Mouse (Mus musculus) ES-E14 (cell line): ENCODE measurements at regions not wholly inside any gene's neighbourhood (a gene's known extent, or its start where the extent isn't known, plus 50 kb on each side); places are given as distances from the start of the nearest gene placed in this dataset.

ENCODE experiments used
- CHD2 ChIP-seq: IDR thresholded peaks from 2 replicates; pipeline ENCODE4 v1.6.1; 2014; ENCODE audit warnings: mild to moderate bottlenecking, low read depth, low read length, inconsistent platforms
- ZC3H11A ChIP-seq: IDR thresholded peaks from 2 replicates; pipeline ENCODE4 v1.6.1; 2012; ENCODE audit warnings: low read depth, mild to moderate bottlenecking, inconsistent platforms, low read length, borderline replicate concordance
- ZNF384 ChIP-seq: IDR thresholded peaks from 2 replicates; pipeline ENCODE4 v1.6.1; 2012; ENCODE audit warnings: low read depth, low read length, inconsistent platforms

- TF ChIP-seq CHD2 = no peak
- no peak for TF ChIP-seq ZC3H11A
- TF ChIP-seq ZNF384 = no peak
These were observed 2010.4 kb upstream of the Cdh20 start for GRCm38 (mm10) chr1:102757941-102758340.
